Mouse (Mus musculus): Measurements from ENCODE around the gene Slc1a4. TPM values are rescaled to one million over a fixed set of nuclear protein-coding genes. Genes with fewer than 3 reads are reported as not detected.

The Slc1a4 gene
- total RNA-seq (2021): 1 to 10 TPM; 8.9 to 9.5 TPM
- 4.4 and 5.5 TPM in 2 replicates for polyA plus RNA-seq (2012; rRNA removed)
- long read RNA-seq, partial matches to known transcripts: 3 of 6 reads
- long read RNA-seq, other reads (novel, unspliced or antisense): 0 of 6 reads

DNA sequence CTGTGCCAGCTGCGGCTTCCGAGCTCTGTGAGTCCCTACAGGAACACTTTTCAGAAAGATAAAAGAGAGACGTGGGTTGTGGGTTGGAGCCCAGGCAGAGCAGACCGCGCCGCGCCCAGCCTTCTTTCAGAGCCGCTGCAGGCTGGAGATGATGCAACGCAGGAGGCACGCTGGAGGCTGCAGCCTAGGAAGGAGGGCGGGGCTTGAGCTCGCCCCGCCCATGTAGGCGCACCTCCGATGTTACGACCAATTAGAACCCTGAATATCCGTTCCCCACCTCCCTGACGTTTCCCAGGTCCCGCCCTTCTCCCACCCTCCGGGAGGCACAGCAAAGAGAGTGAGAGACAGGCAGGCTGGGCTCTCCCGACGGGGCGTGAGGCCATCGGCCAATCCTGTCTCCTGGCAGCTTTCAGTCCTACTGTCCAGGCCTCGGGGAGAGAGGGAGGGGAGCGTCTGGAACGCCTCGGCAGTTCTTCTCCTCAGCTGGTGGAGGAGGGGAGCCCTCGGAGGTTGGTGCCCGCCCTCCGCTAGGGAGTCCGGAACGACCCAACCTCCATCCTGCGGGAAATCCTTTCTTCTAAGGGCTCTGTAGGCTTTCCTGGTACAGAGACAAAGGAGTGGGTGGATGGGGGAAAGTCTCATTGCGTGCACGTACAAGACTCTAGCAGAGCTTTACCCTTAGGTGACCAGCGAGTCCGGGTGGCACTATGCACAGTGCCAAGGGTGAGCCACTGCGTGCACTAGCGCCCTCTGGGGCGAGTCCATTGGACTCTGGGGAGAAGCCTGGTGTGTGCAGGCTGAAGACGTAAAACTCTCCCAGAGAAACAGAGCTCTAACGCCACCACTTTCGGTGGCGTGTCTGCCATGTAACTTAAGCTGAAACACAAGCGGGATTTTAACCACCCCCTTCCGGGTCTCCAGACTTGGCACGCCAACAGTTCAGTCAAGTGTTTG, at the start of gene Slc1a4:
Slc1a4 (minus strand) TSS at position 153 of the 954 bp plus-strand sequence.
- peak; percentile 96 for DNase-seq

DNA sequence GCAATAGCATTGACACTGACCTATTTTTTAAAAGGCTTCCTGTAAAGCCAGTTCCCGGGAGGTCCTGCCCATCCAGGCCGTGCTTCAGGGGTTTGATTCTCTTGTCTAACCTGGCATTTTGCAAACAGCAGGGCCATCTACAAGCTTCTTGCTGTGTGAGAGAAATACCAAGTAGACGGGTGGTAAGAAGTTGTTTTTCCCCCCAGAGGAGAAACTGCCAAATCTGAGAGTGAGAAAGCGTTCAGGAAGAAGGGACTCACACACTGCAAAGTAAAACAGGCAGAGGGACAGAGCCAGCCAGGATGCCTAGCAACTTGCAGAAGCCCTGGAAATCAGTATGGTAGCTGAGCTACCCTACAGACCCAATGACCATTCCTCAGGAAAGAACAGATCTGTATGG, 47.6 kb upstream of the Slc1a4 start:
- peak; percentile 12 for DNase-seq

DNA sequence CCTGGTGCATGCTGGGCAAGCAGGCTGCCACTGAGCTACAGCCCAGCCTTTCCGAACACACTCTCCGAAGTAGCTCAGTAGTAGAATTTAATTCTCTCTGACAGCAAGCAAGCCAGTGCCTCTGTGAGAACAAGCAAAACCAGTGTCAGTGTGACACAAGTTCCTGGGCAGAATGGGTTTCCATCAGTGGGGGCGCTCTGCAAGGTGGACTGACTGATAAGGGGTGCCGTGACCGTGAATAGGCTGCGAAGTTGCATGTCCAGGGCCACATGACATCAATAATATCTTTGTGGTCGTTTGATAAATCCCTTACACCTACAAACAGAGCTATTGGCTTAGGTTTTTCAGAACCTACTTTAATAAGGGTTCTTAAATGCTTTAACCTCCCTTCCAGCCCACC, 44.1 kb upstream of the Slc1a4 start:
- no peak for DNase-seq

DNA sequence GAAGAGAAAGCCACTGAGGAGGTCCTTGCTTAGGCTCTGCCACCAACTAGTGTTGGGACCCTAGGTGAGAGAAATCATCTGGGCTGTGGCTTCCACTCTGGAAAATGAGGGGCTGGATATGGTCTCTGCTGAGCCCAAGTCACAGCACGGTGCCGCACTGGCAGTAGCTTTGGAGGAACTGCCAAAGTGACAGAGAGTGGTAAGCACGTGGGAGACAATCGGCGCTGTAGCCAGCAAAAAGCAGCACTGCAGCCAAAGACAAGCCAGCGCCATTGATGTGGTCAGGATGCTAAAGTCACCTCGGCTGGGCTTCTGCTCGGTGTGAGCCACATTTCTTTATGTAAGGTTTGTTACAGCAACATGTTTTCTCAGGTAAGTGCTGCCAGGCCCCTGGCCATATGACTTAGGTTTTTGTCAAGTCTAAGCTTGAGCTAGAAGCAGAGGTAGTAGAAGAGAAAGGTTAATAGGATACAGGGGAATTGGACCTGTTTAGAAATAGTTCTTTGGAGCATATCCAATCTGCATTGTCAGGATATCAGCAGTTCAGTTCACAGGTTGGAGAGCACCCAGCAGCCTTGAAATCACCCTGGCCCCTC, 40.2 kb upstream of the Slc1a4 start:
- peak; percentile 13 for DNase-seq

DNA sequence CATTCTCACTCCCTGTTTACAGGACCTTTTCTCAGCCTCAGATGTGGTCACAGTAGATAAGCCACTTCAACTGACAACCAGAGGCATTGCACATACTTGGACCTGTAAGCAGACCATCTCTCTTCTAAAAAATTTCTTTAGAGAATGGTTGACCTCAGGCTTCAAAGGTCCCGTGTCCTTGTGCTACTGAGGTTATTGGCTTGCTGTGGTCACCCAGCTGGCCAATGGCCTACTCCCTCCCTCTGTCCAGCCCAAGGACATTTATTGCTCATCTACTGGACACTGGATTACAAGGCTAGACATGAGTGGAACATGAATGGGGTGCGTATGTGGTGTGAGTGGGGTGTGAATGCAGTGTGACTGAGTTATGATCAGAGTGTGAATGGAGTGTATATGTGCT, 38.0 kb upstream of the Slc1a4 start:
- peak; percentile 86 for DNase-seq

DNA sequence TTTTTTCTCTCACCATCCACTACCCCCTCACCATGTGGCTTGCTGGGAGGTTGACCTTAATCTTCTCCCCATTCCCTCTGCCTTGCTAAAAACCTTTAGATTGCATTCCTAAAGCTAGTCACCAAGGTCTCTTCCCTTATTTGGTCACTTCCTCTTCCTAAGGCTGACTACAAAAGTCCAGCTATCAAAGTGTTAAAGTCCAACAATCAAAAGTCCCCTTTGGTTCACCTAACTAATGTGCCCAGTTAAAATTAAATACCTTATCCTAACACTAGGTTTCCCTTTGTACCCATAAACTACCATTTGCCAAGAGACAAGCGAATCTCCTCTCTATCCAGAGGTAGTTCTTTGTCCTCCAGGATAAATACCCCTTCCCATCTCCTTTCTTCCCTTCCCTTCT, 33.9 kb upstream of the Slc1a4 start:
- no peak for DNase-seq

DNA sequence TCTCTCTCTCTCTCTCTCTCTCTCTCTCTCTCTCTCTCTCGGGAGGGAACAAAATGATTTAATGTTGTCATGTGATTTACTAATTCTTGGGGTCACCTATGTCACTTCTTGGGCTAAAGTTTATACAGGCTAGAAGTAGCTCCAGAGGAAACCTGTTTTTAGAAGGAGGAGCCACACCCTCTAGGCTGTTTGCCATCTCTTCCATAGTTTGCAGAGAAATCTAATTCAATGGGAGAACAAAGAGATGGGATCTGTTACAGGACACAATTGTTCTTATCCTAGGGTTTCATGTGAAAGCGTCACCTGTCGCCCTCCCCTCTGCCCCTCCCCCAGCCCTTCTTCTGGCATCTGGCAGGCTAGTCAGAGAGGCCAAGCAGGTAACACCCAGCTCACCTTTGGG, 28.8 kb upstream of the Slc1a4 start:
- no peak for DNase-seq

DNA sequence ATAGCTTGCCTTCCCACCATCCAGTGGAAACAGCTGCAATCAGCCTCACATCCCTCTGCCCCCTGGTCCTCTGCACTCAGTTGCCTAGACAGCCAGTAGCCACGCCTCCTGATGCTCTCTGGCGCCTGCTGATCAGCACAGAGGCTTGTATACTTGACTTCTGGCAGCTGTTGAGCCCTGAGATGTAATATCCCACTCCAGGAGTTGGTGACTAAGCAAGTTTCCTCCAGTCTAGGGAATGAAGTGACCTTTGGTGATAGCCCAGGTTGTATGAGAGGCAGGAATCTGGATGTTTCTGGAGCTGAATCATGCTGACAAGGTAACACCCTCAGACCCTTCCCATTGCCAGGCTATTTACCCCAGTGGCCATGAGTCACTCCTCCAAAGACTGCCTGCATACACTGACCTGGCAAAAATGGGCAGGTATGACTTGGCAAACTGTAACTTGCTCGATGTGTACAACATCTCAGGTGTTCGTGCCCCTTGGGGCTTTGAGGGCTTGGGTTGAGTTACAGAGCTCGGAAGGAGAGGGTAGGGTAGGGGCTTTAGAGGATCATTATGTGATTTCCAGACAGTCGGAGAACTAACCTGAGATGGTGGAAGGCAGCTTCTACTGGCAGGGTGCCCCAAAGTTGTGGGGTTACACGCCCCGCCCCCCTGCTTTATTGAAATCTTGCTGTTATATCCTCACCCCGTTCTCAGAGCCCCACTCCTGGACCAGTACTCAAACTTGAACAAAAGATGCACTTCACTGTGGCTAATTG, 25.4 kb upstream of the Slc1a4 start:
- no peak for DNase-seq

DNA sequence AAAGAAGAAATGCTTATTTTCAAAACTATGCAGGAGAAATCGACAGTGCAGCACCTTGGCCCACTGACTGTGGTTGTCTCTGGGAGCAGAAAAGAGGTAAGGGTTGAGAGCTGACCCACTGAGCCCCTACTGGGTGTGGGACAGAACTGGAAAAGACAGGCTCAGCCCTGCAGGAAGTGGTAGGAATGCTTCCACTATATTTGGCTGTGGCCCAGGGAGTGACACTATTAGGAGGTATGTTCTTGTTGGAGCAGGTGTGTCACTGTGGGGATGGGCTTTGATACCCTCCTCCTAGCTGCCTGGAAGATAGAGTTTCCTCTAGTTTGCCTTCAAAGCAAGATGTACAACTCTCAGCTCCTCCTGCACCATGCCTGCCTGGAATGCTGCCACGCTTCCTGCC, 16.0 kb upstream of the Slc1a4 start:
- no peak for DNase-seq

DNA sequence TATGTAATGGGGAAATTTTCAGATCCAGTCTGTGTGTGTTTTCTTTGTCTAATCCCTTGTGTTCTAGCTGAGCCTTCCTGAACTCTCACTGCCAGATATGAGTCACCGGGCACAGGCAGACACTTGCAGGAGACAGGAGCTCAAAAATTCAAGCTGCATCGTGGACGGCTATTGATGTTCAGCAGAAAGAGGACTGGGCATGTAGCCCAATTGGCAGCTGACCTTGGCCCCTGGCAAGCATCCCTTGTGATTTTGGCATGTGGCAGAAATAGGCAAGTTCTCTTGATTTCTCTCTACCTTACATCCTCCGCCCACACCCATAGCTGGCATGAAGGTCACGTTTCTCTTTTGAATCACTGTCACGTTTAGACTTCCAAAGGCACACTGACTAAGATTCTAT, 15.0 kb upstream of the Slc1a4 start:
- peak; percentile 97 for DNase-seq

DNA sequence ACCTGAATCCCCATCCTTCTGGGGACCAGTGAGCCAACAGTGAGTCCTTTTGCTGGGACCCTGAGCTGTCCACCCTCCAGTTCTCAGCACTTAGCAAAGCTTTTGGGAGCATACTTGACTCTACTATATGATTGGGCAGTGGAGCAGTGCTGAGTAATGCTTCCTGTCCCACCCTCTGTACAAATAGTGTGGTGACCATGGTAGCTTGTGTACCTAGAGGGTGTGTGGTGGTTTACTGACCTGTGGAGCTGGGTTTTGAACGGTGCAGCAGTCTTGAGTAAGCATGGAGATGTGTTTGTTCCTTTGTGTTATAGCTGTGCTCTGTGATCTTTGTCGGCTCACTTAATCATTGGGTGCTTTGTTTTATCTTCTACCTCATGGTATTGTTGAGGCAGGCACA, 13.9 kb upstream of the Slc1a4 start:
- DNase-seq: no peak

DNA sequence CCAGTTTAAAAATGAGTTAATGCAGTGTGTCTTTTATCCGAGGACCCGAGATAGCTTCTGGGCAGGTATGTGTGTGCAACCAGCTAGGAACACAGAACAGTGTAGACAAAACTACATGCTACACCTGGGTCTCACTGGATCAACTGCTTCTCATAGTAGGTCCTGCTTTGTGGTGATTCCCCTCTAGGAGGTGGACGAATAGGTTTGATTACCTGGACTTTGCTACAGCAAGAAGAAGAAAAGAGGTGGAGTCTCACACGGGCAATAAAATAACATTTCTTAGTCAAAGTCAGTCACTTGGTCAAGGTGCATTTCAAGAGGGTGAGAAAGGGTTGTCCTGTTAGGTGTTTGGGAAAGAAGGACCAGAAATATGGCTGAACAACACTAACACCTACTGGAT, 11.4 kb upstream of the Slc1a4 start:
- no peak for DNase-seq

DNA sequence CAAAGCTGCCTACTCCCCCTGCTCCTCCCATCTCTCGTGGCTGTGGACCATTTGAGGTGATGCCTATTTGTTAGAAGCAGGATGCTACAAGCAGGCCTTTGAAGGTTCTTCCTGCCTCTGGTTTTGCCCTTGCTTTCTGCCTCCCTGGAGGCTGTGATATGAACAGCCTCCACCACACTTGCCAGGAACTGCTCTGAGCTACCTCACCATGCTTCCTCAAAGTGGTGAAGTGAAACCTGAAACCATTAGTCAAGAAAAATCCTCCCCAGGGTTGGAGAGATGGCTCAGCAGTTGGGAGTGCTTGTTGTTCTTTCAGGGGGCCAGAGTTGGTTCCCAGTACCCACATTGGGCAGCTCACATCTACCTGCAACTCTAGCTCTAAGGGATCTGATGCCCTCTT, 9.1 kb upstream of the Slc1a4 start:
- DNase-seq: no peak

DNA sequence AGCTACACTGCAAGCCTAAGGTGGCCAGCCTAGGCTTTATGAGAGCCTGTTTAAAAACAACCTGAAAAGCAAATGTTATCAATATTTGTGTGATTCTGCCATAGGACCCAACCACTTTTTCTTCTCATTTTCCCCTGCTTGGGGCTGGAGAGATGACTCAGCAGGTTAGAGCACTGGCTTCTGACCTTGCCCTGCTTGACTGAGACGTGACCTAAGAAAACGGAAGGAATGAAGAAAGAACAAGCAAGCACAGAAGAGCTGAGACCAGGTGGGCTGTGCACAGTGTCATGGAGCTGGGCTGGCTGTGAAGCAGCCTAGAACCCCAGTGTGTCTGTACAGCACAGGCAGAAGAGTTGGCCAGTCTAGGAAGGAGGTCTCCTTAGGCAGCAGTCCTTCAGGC, 6.2 kb upstream of the Slc1a4 start:
- DNase-seq: peak; percentile 38

DNA sequence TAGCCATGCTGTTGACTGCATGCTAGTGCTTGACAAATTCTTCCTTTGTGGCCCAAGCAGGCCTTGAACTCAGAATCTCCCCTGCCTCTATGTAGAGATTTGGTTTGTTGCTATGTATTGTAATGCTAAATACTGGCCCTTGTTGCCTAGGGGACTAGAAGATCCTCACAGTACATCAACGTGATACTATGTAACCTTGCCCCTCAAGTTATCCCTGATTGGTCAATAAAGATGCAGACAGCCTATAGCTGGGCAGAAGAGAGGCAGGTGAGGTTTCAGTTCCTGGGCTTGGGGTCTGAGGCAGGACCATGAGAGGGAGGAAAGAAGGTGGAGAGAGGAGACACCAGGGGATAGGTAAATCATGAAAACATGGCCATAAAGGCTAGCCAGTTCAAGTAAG, 1.8 kb upstream of the Slc1a4 start:
- no peak for DNase-seq

DNA sequence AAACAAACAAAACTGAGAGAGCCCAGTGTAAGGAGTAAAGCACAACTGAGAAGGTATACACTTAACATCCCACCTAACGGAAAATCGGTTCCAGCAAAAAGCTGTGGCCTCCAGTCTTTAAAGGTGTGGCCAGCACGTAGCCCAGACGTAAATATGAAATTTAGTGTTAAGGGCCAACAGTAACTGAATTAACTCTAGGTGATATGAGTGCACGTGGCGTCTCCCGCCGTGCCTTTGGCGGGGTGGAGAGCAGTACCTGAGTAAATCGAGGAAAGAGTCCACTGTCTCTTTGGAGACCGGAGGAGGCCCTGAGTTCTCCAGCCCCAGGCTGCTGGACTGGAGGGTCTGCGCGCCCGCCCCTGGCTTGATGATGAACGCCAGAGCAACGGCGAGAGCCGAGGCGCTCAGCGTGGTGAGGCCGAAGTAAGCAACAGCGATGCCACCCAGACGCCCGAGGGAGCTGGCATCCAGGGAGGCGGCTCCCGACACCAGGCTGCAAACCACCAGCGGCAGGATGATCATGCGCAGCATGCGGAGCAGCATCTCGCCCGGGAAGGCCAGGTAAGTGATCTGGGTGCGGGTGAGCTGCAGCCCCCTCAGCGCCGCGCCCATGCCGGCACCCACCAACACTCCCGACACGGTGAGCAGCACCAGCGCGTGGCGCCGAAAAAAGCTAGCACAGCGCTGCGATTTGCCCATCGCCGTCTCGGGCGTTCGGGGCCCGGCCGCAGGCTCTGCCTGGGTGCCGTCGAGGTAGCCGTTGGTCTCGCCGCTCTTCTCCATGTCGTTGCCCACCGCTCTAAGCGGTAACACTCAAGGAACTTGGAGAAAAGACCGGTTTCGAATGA, 599 bp downstream of the Slc1a4 start:
- DNase-seq: peak; percentile 71

DNA sequence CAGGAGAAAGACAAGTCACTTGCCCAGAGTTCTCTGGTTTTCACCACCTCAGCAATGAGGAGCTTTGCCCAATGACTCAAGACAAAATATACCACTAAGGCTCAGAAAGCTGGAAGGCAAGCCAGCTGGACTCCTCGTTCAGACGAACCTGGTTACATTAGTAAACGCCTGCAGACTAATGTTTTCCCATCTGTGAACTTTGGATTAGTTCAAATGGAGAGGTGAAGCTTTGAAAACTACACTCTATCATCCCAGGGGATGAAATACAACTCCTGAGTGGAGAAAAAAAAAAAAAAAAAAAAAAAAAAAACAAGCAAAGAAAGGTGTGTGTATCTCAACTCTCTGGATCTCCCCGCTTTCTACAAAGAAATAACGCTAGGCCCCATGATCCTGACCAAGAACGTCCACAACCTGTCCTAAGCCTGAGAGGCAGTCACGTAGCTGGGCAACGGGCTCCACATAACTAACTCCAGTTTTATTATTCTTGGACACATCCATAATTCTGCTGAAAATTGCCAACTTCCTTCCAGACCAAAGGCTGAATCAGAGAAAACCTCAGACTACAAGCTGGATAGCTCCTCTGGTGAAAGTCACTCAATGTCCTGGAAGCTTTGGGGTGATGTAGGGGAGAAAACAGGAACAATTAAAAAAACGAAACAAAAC, 1.4 kb downstream of the Slc1a4 start:
- DNase-seq: no peak

DNA sequence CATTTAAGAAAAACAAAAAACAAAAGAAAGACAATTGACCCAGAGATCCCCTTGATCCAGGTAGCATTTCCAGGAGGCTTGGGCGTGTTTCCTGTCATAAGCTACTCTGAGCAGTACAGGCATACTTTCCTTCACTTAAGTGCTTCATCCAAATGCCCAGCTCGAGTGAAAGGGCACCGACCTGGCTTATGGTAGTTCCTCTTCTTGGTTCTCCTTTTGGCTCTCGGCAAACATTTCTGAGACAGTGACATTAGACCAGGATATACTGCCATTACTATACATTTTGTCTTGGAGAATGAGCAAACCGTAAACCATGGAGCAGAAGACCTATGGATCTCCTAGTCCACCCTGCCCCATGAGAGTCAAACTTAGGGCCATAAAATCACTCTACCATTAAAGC, 2.8 kb downstream of the Slc1a4 start:
- DNase-seq: no peak

DNA sequence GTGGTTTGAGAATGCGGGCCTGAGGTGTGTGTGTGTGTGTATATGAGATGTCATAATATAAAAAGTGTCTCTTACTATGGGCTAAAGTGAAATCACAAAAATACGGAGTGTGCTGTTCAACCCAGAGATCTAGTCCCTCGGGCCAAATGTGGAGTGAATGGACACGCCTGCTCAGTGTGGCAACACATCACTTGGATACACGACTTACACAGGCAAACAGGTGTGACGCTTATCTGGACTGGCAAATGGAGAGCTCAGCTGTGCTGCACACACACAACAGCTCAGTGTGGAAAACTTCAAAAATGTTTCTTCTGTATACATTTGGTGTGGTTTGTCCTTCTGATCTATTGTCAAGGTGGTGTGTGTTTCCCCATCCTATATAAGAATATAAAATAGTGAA, 3.7 kb downstream of the Slc1a4 start:
- no peak for DNase-seq

DNA sequence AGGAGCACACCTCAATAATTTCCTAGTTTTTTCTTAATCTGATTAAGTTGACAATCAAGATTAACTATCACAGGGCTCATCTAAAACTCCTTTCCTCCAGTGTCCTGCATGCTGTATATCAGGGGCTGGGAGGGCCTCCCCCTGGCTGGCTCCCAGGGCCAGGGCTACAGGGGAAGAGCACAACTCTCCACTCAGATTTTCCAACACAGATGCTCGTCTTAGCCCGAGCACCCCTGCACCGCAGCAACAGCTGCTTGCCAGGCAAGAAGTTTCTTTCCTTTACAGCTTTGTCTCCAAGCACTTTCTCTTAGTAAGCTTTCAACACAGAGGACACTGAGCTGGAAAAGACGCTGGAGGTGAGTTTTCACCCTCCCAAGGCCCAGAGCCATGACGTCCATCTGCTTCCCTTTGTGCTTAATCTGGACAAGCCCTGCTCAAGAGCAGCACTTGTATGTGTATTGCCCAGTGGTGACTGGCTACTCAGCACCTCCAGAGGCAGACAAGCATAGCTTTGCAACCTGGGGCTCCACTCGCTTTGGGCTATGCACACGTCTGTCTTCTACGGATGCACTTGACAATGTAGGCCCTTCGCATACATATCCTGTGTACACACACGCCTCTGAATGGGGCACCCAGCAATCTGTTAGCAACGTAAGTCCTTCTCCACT, 6.1 kb downstream of the Slc1a4 start:
- no peak for DNase-seq
